Mouse (Mus musculus) neural tube, embryonic 14.5 days (tissue): ENCODE measurements around the gene Emc6. TPM values are rescaled to one million over a fixed set of nuclear protein-coding genes. Genes with fewer than 3 reads are reported as not detected.

Experiments used
- ATAC-seq: fragments of 200-750 bp; cut with Nextera tagmentation; 2 replicates; pipeline ENCODE4 v1.8.0; 2017; ENCODE audit warnings: low read depth, mild to moderate bottlenecking, moderate TSS enrichment, moderate library complexity
- H3K27ac ChIP-seq: fragments of 300-500 bp; sonication (generic); 2 replicates; pipeline ENCODE4 v1.5.1; 2014; ENCODE audit warnings: low read depth, mild to moderate bottlenecking, control low read depth, low read length, moderate library complexity, mixed read lengths
- H3K27me3 ChIP-seq: fragments of 300-500 bp; sonication (generic); 2 replicates; pipeline ENCODE4 v1.6.1; 2014; ENCODE audit warnings: low read length; ENCODE audit not compliant: control insufficient read depth, insufficient read depth
- H3K36me3 ChIP-seq: fragments of 300-500 bp; sonication (generic); 2 replicates; pipeline ENCODE4 v1.6.1; 2014; ENCODE audit warnings: low read length, mixed read lengths; ENCODE audit not compliant: control insufficient read depth, insufficient read depth
- H3K4me1 ChIP-seq: fragments of 300-500 bp; sonication (generic); 2 replicates; pipeline ENCODE4 v1.6.1; 2014; ENCODE audit warnings: low read length; ENCODE audit not compliant: control insufficient read depth, insufficient read depth
- H3K4me2 ChIP-seq: fragments of 300-500 bp; sonication (generic); 2 replicates; pipeline ENCODE4 v1.6.1; 2014; ENCODE audit warnings: mild to moderate bottlenecking, low read depth, low read length, control low read depth
- H3K4me3 ChIP-seq: fragments of 300-500 bp; sonication (generic); 2 replicates; pipeline ENCODE4 v1.5.1; 2014; ENCODE audit warnings: low read depth, low read length, control low read depth, mixed read lengths
- H3K9ac ChIP-seq: fragments of 300-500 bp; sonication (generic); replicated peaks from 2 replicates; pipeline ENCODE4 v1.6.1; 2014; ENCODE audit warnings: low read depth, mild to moderate bottlenecking, control low read depth, low read length, mixed read lengths
- H3K9me3 ChIP-seq: fragments of 300-500 bp; sonication (generic); 2 replicates; pipeline ENCODE4 v1.6.1; 2016; ENCODE audit warnings: low read length; ENCODE audit not compliant: control insufficient read depth
- WGBS: fragments of 180-500 bp; shearing (Covaris S2); extraction: QIAGEN DNeasy Blood & Tissue Kit; methylation state at CpG from one replicate; pipeline ENCODE4 v1.1.7; 2014; 5-methylcytosine and 5-hydroxymethylcytosine counted together
- polyA plus RNA-seq: library from polyadenylated mRNA; unstranded; fragments of >200 nt; fragmentation: Nextera tagmentation; extraction: Ambion mirVana; gene quantifications from 2 replicates; pipeline ENCODE4 v1.2.1, GENCODE M21; 2014

Gene Emc6
- polyA plus RNA-seq, 1 experiment from 2014 or later: 158 TPM

GRCm38 (mm10) chr11:73203895-73204294, 27.1 kb upstream of the Emc6 start:
- 87% methylated on average over 8 of the region's 8 CpGs for WGBS
- H3K36me3 ChIP-seq: no peaks in the 10 kb centered on the region
- H3K4me1 ChIP-seq: peaks cover 3% of the 10 kb centered on the region; the same call in 1 of the 2 replicates
- ATAC-seq: no peak
- no peak overlapping the region for H3K4me3 ChIP-seq
- H3K4me2 ChIP-seq: no peak overlapping the region
- no peaks in the 10 kb centered on the region for H3K9me3 ChIP-seq
- H3K27ac ChIP-seq: no peak overlapping the region
- no peaks in the 10 kb centered on the region for H3K27me3 ChIP-seq
- H3K9ac ChIP-seq: no peak overlapping the region

GRCm38 (mm10) chr11:73201597-73201996, 24.8 kb upstream of the Emc6 start:
- Histone ChIP-seq H3K27ac (no peak overlapping the region), H3K9me3 (no peaks in the 10 kb centered on the region), H3K4me3 (no peak overlapping the region), H3K36me3 (no peaks in the 10 kb centered on the region), H3K27me3 (no peaks in the 10 kb centered on the region), H3K4me2 (no peak overlapping the region), H3K9ac (no peak overlapping the region), H3K4me1 (peaks cover 8% of the 10 kb centered on the region; the same call in 1 of the 2 replicates)
- ATAC-seq: no peak
- WGBS: 31% methylated on average over 4 of the region's 4 CpGs

- 78% methylated on average over 2 of the region's 2 CpGs for WGBS
- Histone ChIP-seq H3K4me2 (no peak overlapping the region), H3K27me3 (no peaks in the 10 kb centered on the region), H3K4me1 (peaks cover 8% of the 10 kb centered on the region; the same call in 1 of the 2 replicates), H3K27ac (no peak overlapping the region), H3K36me3 (no peaks in the 10 kb centered on the region), H3K4me3 (no peak overlapping the region), H3K9ac (no peak overlapping the region), H3K9me3 (no peaks in the 10 kb centered on the region)
- ATAC-seq: no peak
These were observed 24.2 kb upstream of the Emc6 start for GRCm38 (mm10) chr11:73201021-73201420.

- H3K27ac ChIP-seq: no peak overlapping the region
- 5% methylated on average over 12 of the region's 12 CpGs for WGBS
- H3K9ac ChIP-seq: peak overlapping the region; percentile 71
- peak overlapping the region; percentile 75 for H3K4me3 ChIP-seq
- no peaks in the 10 kb centered on the region for H3K27me3 ChIP-seq
- no peaks in the 10 kb centered on the region for H3K9me3 ChIP-seq
- H3K36me3 ChIP-seq: no peaks in the 10 kb centered on the region
- peaks cover 8% of the 10 kb centered on the region; the same call in 1 of the 2 replicates for H3K4me1 ChIP-seq
- ATAC-seq: no peak
- peak overlapping the region; percentile 91 for H3K4me2 ChIP-seq
These were observed 23.0 kb upstream of the Emc6 start for GRCm38 (mm10) chr11:73199879-73200278.

GRCm38 (mm10) chr11:73199230-73199712, 22.4 kb upstream of the Emc6 start, which contains the start of gene Shpk:
Shpk (plus strand) TSS chr11:73199460.
- WGBS: under 1% methylated on average over 32 of the region's 32 CpGs
- Histone ChIP-seq H3K36me3 (no peaks in the 10 kb centered on the region), H3K4me3 (peak within 1 kb of the TSS; percentile 75), H3K27me3 (no peaks in the 10 kb centered on the region), H3K4me2 (peak within 1 kb of the TSS; percentile 91), H3K9ac (peak within 1 kb of the TSS; percentile 71), H3K27ac (peak within 1 kb of the TSS; percentile 45; the same call in 1 of the 2 replicates), H3K4me1 (peaks cover 8% of the 10 kb centered on the region; the same call in 1 of the 2 replicates), H3K9me3 (no peaks in the 10 kb centered on the region)
- peak; percentile 98 for ATAC-seq

- no peaks in the 10 kb centered on the region for H3K27me3 ChIP-seq
- peak within 1 kb of the TSS; percentile 91 for H3K4me2 ChIP-seq
- peak within 1 kb of the TSS; percentile 75 for H3K4me3 ChIP-seq
- WGBS: 1% methylated on average over 22 of the region's 22 CpGs
- peak; percentile 96 for ATAC-seq
- H3K36me3 ChIP-seq: no peaks in the 10 kb centered on the region
- peak within 1 kb of the TSS; percentile 71 for H3K9ac ChIP-seq
- H3K9me3 ChIP-seq: no peaks in the 10 kb centered on the region
- peak within 1 kb of the TSS; percentile 45; the same call in 1 of the 2 replicates for H3K27ac ChIP-seq
- H3K4me1 ChIP-seq: peaks cover 8% of the 10 kb centered on the region; the same call in 1 of the 2 replicates
These were observed 21.9 kb upstream of the Emc6 start, which contains the start of gene Ctns for GRCm38 (mm10) chr11:73198603-73199229. Ctns (minus strand) TSS chr11:73199042.

GRCm38 (mm10) chr11:73198190-73198589, 21.4 kb upstream of the Emc6 start:
- H3K9me3 ChIP-seq: no peaks in the 10 kb centered on the region
- H3K27me3 ChIP-seq: no peaks in the 10 kb centered on the region
- H3K4me1 ChIP-seq: peaks cover 8% of the 10 kb centered on the region; the same call in 1 of the 2 replicates
- 2% methylated on average over 1 of the region's 1 CpGs for WGBS
- H3K4me2 ChIP-seq: peak overlapping the region; percentile 91
- no peak for ATAC-seq
- no peaks in the 10 kb centered on the region for H3K36me3 ChIP-seq
- peak overlapping the region; percentile 75 for H3K4me3 ChIP-seq
- H3K27ac ChIP-seq: no peak overlapping the region
- peak overlapping the region; percentile 71 for H3K9ac ChIP-seq

GRCm38 (mm10) chr11:73194444-73194843, 17.6 kb upstream of the Emc6 start:
- Histone ChIP-seq H3K4me3 (no peak overlapping the region), H3K4me2 (no peak overlapping the region), H3K27me3 (no peaks in the 10 kb centered on the region), H3K9me3 (no peaks in the 10 kb centered on the region), H3K9ac (no peak overlapping the region), H3K27ac (no peak overlapping the region), H3K36me3 (peaks cover 25% of the 10 kb centered on the region), H3K4me1 (peaks cover 5% of the 10 kb centered on the region; the same call in 1 of the 2 replicates)
- 86% methylated on average over 2 of the region's 2 CpGs for WGBS
- ATAC-seq: no peak

- Histone ChIP-seq H3K9me3 (no peaks in the 10 kb centered on the region), H3K4me1 (peaks cover 3% of the 10 kb centered on the region; the same call in 1 of the 2 replicates), H3K4me2 (no peak overlapping the region), H3K27me3 (no peaks in the 10 kb centered on the region), H3K36me3 (peaks cover 33% of the 10 kb centered on the region), H3K27ac (no peak overlapping the region), H3K4me3 (no peak overlapping the region), H3K9ac (no peak overlapping the region)
- WGBS: 76% methylated on average over 6 of the region's 6 CpGs
- no peak for ATAC-seq
These were observed 16.2 kb upstream of the Emc6 start for GRCm38 (mm10) chr11:73193047-73193446.
